Mouse (Mus musculus): ENCODE measurements around the gene Mbd3l2. TPM values are rescaled to one million over a fixed set of nuclear protein-coding genes. Genes with fewer than 3 reads are reported as not detected.
"Not testable (repeated sequence)": the region's sequence is repeated elsewhere in the genome, so short reads cannot be mapped to it uniquely, and the experiment has no call there.

The Mbd3l2 gene
- polyA plus RNA-seq (2017; shearing (Covaris generic)) = not detected

DNA sequence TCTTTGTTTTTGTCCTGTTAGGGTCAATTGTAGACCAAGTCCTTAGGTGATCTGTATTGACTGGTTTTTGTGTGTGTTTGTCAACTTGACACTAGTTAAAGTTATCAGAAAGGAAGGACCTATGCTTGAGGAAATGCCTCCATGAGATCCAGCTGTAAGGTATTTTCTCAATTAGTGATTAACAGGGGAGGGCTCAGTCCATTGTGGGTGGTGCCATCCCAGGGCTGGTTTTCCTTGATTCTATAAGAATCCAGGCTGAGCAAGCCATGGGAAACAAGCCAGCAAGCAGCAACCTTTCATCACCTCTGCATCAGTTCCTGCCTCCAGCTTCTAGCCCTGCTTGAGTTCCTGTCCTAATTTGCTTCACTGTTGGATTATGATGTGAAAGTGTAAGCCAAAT lies at the start of gene Mbd3l2:
Mbd3l2 (plus strand) TSS at position 301 of the 400 bp plus-strand sequence.
- ATAC-seq = no peak

DNA sequence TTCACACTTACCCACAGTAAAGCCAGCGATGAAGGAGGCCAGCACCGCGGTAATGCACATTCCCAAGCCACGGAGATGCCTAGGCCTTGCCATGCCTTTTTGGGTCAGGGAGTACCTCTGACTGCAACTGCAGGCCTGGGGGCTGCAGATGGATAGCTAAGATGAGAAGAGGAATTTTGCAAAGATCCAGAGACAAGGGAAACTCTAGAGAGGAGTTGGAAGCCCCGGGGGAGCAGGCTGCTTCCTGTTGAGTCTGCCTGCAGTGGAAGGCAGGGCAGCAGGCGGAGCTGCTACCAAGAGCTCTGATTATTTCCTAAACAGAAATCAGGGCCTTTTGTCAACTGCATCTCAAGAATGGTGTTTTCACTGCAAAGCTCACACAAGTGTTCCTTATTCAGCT lies 44.7 kb upstream of the Mbd3l2 start:
- no peak for ATAC-seq

DNA sequence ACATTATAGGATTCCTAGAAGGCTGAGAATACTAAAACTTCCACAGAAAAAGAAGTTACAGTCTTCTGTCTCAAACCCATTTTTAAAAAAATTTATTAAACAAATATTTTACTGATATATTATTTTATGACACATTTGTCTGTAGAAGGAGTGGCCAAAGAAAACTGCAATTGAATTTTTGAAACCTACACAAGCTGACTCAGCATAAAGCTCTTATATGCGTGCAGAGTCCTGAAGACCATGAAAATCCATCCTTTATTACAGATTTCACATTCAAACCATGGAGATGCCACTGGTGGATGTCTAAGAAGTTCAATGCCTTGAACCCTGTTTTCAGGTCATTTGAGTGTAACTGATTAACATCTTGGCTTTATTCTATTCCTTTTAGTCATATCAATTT lies 30.8 kb upstream of the Mbd3l2 start:
- no peak for ATAC-seq

DNA sequence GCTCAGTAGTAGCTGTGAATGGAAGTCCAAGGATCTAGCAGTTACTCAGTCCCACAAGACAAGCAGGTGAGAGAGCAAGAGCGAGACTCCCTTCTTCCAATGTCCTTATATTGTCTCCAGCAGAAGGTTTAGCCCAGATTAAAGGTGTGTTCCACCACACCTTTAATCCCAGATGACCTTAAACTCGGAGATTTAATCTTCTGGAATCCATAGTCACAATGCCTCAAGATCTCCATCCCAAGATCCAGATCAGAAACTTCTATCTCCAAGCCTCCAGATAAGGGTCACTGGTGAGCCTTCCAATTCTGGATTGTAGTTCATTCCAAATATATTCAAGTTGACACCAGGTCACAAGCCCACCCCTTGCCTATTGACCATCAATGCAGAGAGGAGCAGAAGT lies 27.6 kb upstream of the Mbd3l2 start, which contains the start of gene Naalad2:
Naalad2 (minus strand) TSS at position 101 of the 400 bp plus-strand sequence.
- ATAC-seq = not testable (repeated sequence)

DNA sequence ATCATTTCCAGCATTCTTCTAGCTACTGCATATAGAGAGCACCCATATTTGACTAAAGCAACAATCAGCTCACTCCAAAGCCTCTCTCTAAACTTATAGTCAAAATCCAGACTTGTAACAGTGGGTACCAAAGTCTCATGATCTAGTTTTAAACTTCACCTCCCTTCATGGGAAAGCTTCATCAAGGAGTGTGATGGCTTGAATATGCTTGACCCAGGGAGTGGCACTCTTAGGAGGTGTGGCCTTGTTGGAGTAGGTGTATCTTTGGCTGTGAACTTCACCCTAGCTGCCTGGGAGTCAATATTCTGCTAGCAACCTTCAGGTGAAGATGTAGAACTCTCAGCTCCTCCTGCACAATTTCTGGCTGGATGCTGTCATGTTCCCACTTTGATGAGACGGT lies 26.3 kb upstream of the Mbd3l2 start, which contains the start of gene Ubtfl1:
Ubtfl1 (plus strand) TSS at position 301 of the 400 bp plus-strand sequence.
- ATAC-seq = no peak

DNA sequence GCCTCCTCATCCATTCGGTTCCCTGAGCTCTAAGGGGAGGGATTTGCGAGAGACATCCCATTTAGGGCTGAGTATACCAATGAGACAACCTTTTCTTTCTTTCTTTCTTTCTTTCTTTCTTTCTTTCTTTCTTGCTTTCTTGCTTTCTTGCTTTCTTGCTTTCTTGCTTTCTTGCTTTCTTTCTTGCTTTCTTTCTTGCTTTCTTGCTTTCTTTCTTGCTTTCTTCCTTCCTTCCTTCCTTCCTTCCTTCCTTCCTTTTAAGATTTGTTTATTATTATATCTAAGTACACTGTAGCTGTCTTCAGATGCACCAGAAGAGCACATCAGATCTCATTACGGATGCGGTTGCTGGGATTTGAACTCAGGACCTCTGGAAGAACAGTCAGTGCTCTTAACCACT lies 18.1 kb upstream of the Mbd3l2 start:
- ATAC-seq = not testable (repeated sequence)

DNA sequence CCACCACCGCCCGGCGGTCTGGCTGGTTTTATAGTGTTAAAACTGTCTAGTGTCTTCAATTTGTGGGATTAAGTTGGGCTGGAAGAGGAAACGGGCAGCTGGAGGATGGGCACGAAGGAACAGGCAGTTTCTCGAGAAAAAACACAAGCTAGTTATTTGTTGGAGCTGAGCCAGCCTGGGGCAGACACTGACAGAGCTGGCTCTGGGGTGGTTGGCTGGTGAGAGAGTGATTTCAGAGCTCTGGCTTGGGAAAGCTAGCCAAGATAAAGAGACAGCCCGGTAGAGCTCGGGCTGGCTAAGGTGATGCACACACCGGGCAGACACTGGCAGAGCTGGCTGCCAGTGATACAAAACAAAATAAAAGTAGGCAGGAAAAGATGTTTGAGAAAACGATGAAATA lies 1.2 kb downstream of the Mbd3l2 start:
- no peak for ATAC-seq

DNA sequence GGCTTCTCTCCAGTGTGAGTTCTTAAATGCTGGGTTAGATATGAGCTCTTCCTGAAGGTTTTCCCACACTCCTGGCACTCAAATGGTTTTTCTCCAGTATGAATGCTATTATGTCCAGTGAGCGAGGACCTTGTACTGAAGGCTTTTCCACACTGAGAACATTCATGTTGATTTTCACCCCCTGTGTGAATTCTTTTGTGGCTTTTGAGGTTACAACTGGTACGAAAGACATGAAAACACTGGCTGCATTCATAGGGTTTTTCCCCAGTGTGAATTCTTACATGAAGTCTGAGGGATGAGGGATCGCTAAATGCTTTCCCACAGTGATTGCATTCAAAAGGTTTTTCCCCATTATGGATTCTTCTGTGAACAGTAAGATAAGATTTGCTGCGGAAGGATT lies 26.1 kb downstream of the Mbd3l2 start:
- no peak for ATAC-seq

DNA sequence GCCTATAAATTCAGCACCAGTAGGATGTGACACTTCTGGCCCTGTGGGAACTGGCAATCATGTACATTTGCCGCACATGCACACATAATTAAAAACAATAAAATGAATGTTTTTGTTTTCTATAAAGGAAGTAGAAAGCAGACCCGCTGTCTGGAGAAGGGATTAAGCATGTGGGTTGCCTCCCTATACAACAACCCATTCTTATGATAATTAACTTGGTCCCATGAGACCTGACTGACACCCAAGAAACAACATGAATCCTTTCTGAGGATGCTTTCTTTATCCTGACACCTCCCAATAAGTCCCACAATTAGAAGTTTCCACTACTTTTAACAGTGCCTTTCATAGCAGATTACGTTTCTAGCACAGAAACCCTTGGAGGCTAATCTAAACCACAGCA lies 36.9 kb downstream of the Mbd3l2 start:
- no peak for ATAC-seq

DNA sequence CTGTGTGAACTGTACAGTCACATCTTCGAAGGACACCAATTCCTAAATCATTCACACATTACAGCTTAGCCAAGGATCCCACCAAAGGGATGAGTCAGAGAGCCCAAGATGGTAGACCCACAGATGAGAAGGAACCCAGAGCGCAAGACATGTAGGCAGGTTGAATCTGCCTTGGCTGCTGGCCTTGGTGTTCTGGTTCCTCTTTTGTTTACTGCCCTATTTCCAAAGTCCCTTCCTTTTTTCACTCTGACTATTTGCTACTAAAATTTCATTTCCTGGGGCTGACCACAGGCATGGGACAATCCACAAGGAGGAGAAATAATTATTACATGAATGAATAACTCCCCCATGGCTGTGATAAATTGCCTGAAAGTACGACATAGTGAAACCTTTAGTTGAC lies 37.6 kb downstream of the Mbd3l2 start:
- no peak for ATAC-seq

DNA sequence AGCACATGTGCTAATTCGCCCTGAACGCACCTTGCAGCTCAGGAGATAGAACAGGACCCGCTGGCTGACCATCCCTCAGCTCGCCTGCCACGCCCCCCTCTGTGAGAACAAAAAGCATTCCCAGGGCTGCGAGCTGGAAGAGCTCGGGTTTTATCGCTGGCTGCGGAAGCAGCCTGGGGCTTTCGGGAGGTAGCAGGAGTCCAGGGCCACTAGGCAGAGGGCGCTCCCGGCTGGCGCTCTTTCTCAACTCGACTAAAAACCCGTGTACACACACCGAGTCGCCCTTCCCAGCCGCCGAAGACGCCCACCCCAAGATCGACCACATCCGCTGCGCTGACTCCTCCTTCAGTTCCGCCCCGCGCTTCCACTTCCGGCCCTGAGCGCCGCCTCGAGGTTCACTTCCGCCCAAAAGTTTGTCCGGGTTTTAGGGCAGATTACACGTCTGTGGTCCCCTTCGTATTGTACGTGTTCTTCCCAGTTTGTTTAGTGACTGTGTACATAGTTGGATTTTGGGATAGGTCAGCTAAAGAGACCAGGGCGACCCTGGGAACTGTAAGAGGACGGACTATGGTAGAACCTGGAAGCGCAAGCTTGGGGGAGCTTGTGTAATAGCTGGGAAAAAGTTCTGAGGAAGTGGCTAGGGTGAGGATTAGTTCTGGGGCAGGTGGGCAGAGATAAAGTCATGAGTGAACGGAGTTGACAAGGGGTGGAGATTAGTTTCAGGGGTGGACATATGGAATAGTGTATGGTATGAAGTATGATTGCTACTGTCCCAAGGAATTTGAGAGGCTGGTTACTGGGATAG lies 43.1 kb downstream of the Mbd3l2 start:
- peak; percentile 98 for ATAC-seq

DNA sequence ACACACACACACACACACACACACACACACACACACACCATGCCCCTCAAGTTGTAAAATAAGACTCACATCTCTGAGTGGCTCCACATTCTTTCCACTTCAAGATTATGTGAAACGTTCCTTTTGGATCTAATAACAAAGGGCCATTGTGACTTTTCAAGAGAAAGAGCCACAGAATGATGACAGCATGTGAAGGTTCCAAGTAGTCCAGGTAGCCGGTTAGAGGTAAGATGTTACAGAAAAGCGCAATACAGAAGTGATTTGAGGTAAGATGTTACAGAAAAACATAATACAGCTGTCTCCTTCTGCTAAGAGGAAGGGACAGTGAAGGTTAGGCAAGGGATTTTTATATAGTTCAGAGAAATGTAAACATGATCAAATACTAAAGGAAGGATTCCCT lies 47.7 kb downstream of the Mbd3l2 start, which contains the start of the genes Zfp558 and Mbd3l1:
Zfp558 (minus strand) TSS at position 101 of the 400 bp plus-strand sequence.
Mbd3l1 (plus strand) TSS at position 192 of the 400 bp plus-strand sequence.
- ATAC-seq = no peak

Other genes with a start within 250 kb of the Mbd3l2 start
- 100 to 1,000 TPM; 128 to 136 TPM for gene Chordc1, start 138.5 kb upstream of the Mbd3l2 start, polyA plus RNA-seq (2017; shearing (Covaris generic))
- gene Naalad2, start 27.7 kb upstream of the Mbd3l2 start, polyA plus RNA-seq (2017; shearing (Covaris generic)) = under 1 TPM in 1 of 2 experiments, not detected in 1; 0.37 TPM
- under 1 TPM in 1 of 2 experiments, not detected in 1; 0.26 TPM for gene Ubtfl1, start 26.2 kb upstream of the Mbd3l2 start, polyA plus RNA-seq (2017; shearing (Covaris generic))
- gene Zfp558, start 47.6 kb downstream of the Mbd3l2 start, polyA plus RNA-seq (2017; shearing (Covaris generic)) = 1 to 10 TPM; 2.8 to 5.0 TPM
- not detected for gene Mbd3l1, start 47.7 kb downstream of the Mbd3l2 start, polyA plus RNA-seq (2017; shearing (Covaris generic))
- under 1 TPM in 1 of 2 experiments, not detected in 1; 0.07 TPM for gene Muc16, start 243.9 kb downstream of the Mbd3l2 start, polyA plus RNA-seq (2017; shearing (Covaris generic))